Mouse (Mus musculus) left cerebral cortex, adult 2 months (tissue): Measurements from ENCODE around the gene Lzic. TPM values are rescaled to one million over a fixed set of nuclear protein-coding genes. Genes with fewer than 3 reads are reported as not detected.
"Not testable (repeated sequence)": the region's sequence is repeated elsewhere in the genome, so short reads cannot be mapped to it uniquely, and the experiment has no call there.

ENCODE experiments used
- DNase-seq, 2 experiments: peaks; one replicate each; pipeline ENCODE4 v3.0.0; 2021 to 2022; ENCODE audit warnings: low spot score in 2 of 2, mixed read lengths in 1 of 2; ENCODE audit errors: extremely low spot score in 1 of 2
- H3K27ac ChIP-seq: fragments of 200-600 bp; 2 replicates; pipeline ENCODE4 v1.8.1; 2022
- H3K4me3 ChIP-seq: fragments of 200-600 bp; 2 replicates; pipeline ENCODE4 v1.8.1; 2022
- CTCF ChIP-seq: fragments of 200-600 bp; IDR thresholded peaks from 2 replicates; pipeline ENCODE4 v1.8.1; 2022; ENCODE audit warnings: antibody characterized with exemption, mild to moderate bottlenecking, moderate library complexity
- intact Hi-C: fragments of 180-260 bp; cut with DNase I; formaldehyde crosslinking; loops from one replicate; pipeline ENCODE4 v1.15.1; 2025
- total RNA-seq, 2 experiments: library from RNA; stranded (reverse); gene quantifications; 2 replicates each; pipeline ENCODE4 v1.2.3; 2021

The Lzic gene
- total RNA-seq, 2 experiments from 2014 or later, result 16.8 to 17.6 TPM

- Histone ChIP-seq H3K27ac (no peak overlapping the region), H3K4me3 (no peak overlapping the region)
- DNase-seq, result no peak
- no peak for TF ChIP-seq CTCF
- intact Hi-C loops, result no loop called here
Observed at GRCm38 (mm10) chr4:149457831-149458430, 27.1 kb upstream of the Lzic start.

- no peak for DNase-seq
- H3K4me3 ChIP-seq, result no peak overlapping the region
- no peak for TF ChIP-seq CTCF
- no peak overlapping the region for H3K27ac ChIP-seq
- intact Hi-C loops, result no loop called here
Observed at GRCm38 (mm10) chr4:149458526-149458925, 26.5 kb upstream of the Lzic start.

- no peak for TF ChIP-seq CTCF
- intact Hi-C loops, result no loop called here
Observed at GRCm38 (mm10) chr4:149459425-149459824, 25.6 kb upstream of the Lzic start.

GRCm38 (mm10) chr4:149460475-149460874 is 24.6 kb upstream of the Lzic start:
- H3K4me3 ChIP-seq, DNase-seq, intact Hi-C loops, H3K27ac ChIP-seq: not testable (repeated sequence)
- peak; percentile 20 for TF ChIP-seq CTCF

More at GRCm38 (mm10) chr4:149459425-149459824, 25.6 kb upstream of the Lzic start:
- Histone ChIP-seq H3K4me3 (no peak overlapping the region), H3K27ac (no peak overlapping the region)
- no peak for DNase-seq

GRCm38 (mm10) chr4:149461579-149462304 is 23.3 kb upstream of the Lzic start:
- no peak for DNase-seq
- no peak for TF ChIP-seq CTCF
- Histone ChIP-seq H3K27ac (no peak overlapping the region), H3K4me3 (no peak overlapping the region)
- intact Hi-C loops, result no loop called here

GRCm38 (mm10) chr4:149462305-149462971 is 22.6 kb upstream of the Lzic start:
- no peak overlapping the region for H3K4me3 ChIP-seq
- no peak for TF ChIP-seq CTCF
- no peak for DNase-seq
- no peak overlapping the region for H3K27ac ChIP-seq
- intact Hi-C loops, result no loop called here

GRCm38 (mm10) chr4:149463435-149463950 is 21.5 kb upstream of the Lzic start:
- Histone ChIP-seq H3K27ac (no peak overlapping the region), H3K4me3 (no peak overlapping the region)
- no peak for DNase-seq
- intact Hi-C loops, result no loop called here
- no peak for TF ChIP-seq CTCF

- no peak for TF ChIP-seq CTCF
- intact Hi-C loops, result no loop called here
Observed at GRCm38 (mm10) chr4:149469557-149469956, 15.5 kb upstream of the Lzic start.

GRCm38 (mm10) chr4:149475096-149475495 is 9.9 kb upstream of the Lzic start:
- H3K4me3 ChIP-seq, result no peak overlapping the region
- intact Hi-C loops, result no loop called here
- no peak; the same call in 1 of the 2 replicates for TF ChIP-seq CTCF
- DNase-seq, result no peak
- H3K27ac ChIP-seq, result no peak overlapping the region

More at GRCm38 (mm10) chr4:149469557-149469956, 15.5 kb upstream of the Lzic start:
- no peak for DNase-seq
- Histone ChIP-seq H3K27ac (no peak overlapping the region), H3K4me3 (no peak overlapping the region)

- TF ChIP-seq CTCF, result no peak
- no peak within 1 kb of the TSS for H3K4me3 ChIP-seq
- DNase-seq, result no peak
- intact Hi-C loops, result no loop called here
- no peak within 1 kb of the TSS for H3K27ac ChIP-seq
Observed at GRCm38 (mm10) chr4:149477078-149477477, 8.0 kb upstream of the Lzic start, which contains the start of gene Tmem274. Tmem274 (plus strand) TSS chr4:149477378.

- no peak for TF ChIP-seq CTCF
- DNase-seq, result no peak
- Histone ChIP-seq H3K4me3 (peak overlapping the region; percentile 90), H3K27ac (peak overlapping the region; percentile 83)
- intact Hi-C loops, result loop anchor here (2.0 kb wide), 1 partner anchor 58 kb away; no protein-coding TSS in a partner anchor
Observed at GRCm38 (mm10) chr4:149484566-149484965, 463 bp upstream of the Lzic start.

- peak overlapping the region; percentile 76; the same call in 1 of the 2 replicates for H3K27ac ChIP-seq
- TF ChIP-seq CTCF, result peak; percentile 56
- DNase-seq, result no peak
- peak overlapping the region; percentile 90 for H3K4me3 ChIP-seq
- intact Hi-C loops, result loop anchor here (2.0 to 5.0 kb wide), 2 partner anchors 57 to 134 kb away; no protein-coding TSS in a partner anchor
Observed at GRCm38 (mm10) chr4:149485825-149486206, 787 bp downstream of the Lzic start.
